Mouse (Mus musculus) urinary bladder, adult 2 months (tissue): ENCODE measurements around the gene Eif4b. TPM values are rescaled to one million over a fixed set of nuclear protein-coding genes. Genes with fewer than 3 reads are reported as not detected.
"Not testable (repeated sequence)": the region's sequence is repeated elsewhere in the genome, so short reads cannot be mapped to it uniquely, and the experiment has no call there.

ENCODE experiments used
- DNase-seq: peaks from one replicate; pipeline ENCODE4 v3.0.0; 2022; ENCODE audit warnings: low spot score
- polyA plus RNA-seq: library from polyadenylated mRNA; depleted of rRNA; stranded (reverse); fragments of >200 nt; gene quantifications from 2 replicates; pipeline ENCODE4 v1.2.3, GENCODE M21; 2012

The Eif4b gene
- polyA plus RNA-seq, 1 experiment: 121 TPM

- DNase-seq: no peak
These were observed 1.5 kb downstream of the Eif4b start for GRCm38 (mm10) chr15:102074876-102075585.

- DNase-seq: no peak
These were observed 3.6 kb downstream of the Eif4b start for GRCm38 (mm10) chr15:102077111-102077677.

DNA sequence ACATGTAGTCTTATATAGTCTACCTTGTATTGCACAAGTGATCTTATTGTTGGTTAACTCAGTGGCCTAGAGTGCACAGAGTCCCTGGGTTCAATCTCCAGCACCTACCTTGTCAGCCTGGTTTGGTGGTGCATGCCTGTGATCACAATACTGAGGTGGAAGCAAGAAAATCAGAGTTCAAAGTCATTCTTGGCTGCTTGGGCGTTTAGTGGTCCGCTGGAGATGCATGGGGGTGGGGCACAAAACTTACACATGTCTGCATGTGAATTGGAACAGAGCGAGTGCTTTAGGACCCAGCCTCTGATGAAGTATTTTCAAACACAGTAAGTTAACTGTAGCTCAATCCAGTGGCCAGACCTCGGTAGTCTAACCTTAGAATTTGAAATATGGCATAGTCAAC, 5.6 kb downstream of the Eif4b start:
- DNase-seq: no peak

GRCm38 (mm10) chr15:102079924-102080323, 6.4 kb downstream of the Eif4b start:
- not testable (repeated sequence) for DNase-seq

- DNase-seq: no peak
These were observed 6.9 kb downstream of the Eif4b start for GRCm38 (mm10) chr15:102080429-102080828.

- DNase-seq: no peak
These were observed 8.6 kb downstream of the Eif4b start for GRCm38 (mm10) chr15:102082148-102082547.

DNA sequence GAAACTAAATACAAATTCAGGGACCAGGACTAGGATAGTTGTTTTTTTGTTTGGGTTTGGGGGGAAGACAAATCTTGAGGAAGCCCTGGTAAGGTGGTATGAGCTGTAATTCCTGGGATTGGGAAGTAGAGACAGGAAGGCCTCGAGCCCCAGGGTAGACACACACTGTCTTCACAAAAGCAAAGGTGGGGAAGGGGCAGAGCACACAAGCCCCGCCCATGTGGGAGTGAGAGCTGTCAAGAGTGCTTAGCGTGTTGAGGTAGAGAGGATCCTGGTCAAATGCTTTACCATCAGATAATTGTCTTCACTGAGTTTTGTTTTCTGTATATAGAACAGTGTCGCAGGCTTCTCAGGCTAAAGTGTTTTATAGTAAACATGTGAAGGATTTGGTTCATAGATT, 9.5 kb downstream of the Eif4b start:
- DNase-seq: no peak

DNA sequence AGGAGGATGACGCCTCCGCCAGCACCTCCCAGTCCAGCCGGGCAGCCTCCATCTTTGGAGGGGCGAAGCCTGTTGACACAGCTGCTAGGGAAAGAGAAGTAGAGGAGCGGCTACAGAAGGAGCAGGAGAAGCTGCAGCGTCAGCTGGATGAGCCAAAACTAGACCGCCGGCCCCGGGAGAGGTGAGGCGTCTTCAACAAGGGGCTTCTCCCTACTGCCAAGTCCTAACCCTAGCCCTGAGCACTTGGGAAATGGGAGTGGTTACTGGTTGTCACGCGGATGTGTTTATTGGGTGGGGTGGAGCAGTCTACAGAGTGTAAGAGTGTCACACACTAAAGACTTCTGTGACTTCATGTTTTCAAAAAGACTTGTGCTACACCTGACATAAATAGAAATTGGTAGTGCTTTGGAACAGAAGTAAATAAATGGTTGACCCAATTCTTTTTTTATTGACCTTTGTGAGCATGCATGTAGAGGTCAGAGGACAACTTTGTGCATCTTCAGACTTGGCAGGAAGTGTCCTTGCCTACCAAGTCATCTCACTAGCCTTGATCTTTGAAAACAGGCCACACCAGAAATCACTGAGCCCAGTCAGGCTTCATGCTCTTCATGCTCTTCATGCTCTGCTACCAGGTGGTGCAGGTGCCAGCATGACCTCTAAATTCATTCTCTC, 16.5 kb downstream of the Eif4b start:
- DNase-seq: no peak

GRCm38 (mm10) chr15:102091063-102091679, 17.6 kb downstream of the Eif4b start:
- no peak for DNase-seq

DNA sequence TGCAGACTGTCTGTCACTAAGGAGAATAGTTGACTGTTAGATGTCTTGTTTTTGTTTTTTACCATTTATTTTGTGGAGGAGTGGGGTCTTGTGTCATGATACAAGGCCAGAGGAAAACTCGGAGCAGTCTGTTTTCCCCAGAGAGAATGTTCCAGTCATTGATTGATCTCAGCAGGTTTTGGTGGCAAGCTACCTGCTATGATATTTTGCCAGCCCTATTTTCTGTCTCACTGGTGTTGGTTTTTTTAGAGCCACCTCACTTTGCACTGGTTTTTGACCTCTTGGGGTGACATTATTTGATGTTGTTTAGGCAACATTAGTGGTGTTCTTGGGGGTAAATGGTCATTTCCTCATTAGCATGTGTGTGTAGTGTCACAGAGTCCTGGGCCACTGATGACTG, 18.1 kb downstream of the Eif4b start:
- no peak for DNase-seq

- DNase-seq: no peak
These were observed 18.6 kb downstream of the Eif4b start for GRCm38 (mm10) chr15:102092222-102092621.

DNA sequence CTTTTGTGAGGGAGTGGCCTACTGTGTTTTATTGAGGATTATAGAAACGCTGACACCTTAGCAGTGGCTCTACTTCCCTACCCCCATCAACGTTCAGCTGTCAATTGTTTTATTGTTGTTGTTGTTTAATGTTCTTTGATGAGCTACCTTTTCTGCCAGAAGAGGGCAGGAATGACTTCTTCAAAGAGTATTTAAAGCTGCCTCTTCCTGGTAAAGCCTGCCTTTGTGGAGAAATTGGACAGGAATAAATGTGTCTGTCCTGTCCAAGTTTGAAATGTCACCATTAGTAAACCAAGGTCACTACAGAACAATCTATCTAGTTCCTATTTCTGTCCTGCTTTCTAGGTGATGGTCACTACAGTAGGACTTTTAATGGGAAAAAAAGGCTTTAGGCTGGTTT, 20.6 kb downstream of the Eif4b start:
- DNase-seq: no peak

GRCm38 (mm10) chr15:102094988-102095387, 21.4 kb downstream of the Eif4b start:
- no peak for DNase-seq

GRCm38 (mm10) chr15:102097147-102097915, 23.8 kb downstream of the Eif4b start:
- no peak for DNase-seq

GRCm38 (mm10) chr15:102097991-102098555, 24.5 kb downstream of the Eif4b start:
- no peak for DNase-seq

GRCm38 (mm10) chr15:102099260-102099659, 25.7 kb downstream of the Eif4b start:
- DNase-seq: no peak

- DNase-seq: no peak
These were observed 26.2 kb downstream of the Eif4b start for GRCm38 (mm10) chr15:102099771-102100160.

- peak; percentile 78 for DNase-seq
These were observed 26.8 kb downstream of the Eif4b start, which contains the start of gene Tns2 for GRCm38 (mm10) chr15:102100161-102100981. TSS of gene Tns2 (plus strand) at chr15:102100413.

GRCm38 (mm10) chr15:102100996-102101671, 27.6 kb downstream of the Eif4b start:
- peak; percentile 36 for DNase-seq
